Mouse (Mus musculus) layer of hippocampus, adult 2 months (tissue): Measurements from ENCODE around the gene Ccl5. TPM values are rescaled to one million over a fixed set of nuclear protein-coding genes. Genes with fewer than 3 reads are reported as not detected.
"Not testable (repeated sequence)": the region's sequence is repeated elsewhere in the genome, so short reads cannot be mapped to it uniquely, and the experiment has no call there.

Experiments used
- DNase-seq, 2 experiments: peaks; one replicate each; pipeline ENCODE4 v3.0.0; 2022; ENCODE audit warnings: low spot score in 2 of 2
- H3K27ac ChIP-seq: fragments of 200-600 bp; 2 replicates; pipeline ENCODE4 v1.8.1; 2022
- H3K4me3 ChIP-seq: fragments of 200-600 bp; 2 replicates; pipeline ENCODE4 v1.8.1; 2022; ENCODE audit warnings: mild to moderate bottlenecking
- CTCF ChIP-seq: fragments of 200-600 bp; conservative IDR thresholded peaks from 2 replicates; pipeline ENCODE4 v1.8.1; 2022; ENCODE audit warnings: antibody characterized with exemption, mild to moderate bottlenecking, moderate library complexity
- total RNA-seq, 2 experiments: library from RNA; stranded (reverse); gene quantifications; 2 replicates each; pipeline ENCODE4 v1.2.3; 2021

Gene Ccl5
- total RNA-seq, 2 experiments from 2014 or later = not detected

- H3K4me3 ChIP-seq = no peak overlapping the region
- no peak overlapping the region for H3K27ac ChIP-seq
- TF ChIP-seq CTCF = no peak
- no peak for DNase-seq
Observed at GRCm38 (mm10) chr11:83560405-83560804, 30.1 kb upstream of the Ccl5 start.

DNA sequence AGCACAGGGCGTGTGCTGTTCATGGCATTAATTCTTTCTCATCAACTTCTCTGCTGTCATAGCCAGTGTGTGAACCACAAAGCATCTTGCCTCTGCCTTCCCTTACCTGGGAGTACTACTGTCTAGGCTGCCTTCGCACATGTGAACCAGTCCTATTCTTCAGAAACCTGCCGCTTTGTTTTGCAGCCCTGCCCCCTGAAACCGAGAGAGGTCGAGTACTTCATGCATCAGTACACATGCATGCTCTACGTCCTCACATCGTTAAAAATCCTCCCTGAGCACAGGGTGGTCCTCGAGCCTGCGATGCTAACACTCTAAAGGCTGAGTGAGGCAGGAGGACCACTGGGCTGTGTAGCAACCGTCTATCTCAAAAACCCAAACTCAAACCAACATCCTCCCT, 26.8 kb upstream of the Ccl5 start:
- Histone ChIP-seq H3K27ac (no peak overlapping the region; the same call in 1 of the 2 replicates), H3K4me3 (no peak overlapping the region)
- no peak for DNase-seq
- TF ChIP-seq CTCF = no peak

DNA sequence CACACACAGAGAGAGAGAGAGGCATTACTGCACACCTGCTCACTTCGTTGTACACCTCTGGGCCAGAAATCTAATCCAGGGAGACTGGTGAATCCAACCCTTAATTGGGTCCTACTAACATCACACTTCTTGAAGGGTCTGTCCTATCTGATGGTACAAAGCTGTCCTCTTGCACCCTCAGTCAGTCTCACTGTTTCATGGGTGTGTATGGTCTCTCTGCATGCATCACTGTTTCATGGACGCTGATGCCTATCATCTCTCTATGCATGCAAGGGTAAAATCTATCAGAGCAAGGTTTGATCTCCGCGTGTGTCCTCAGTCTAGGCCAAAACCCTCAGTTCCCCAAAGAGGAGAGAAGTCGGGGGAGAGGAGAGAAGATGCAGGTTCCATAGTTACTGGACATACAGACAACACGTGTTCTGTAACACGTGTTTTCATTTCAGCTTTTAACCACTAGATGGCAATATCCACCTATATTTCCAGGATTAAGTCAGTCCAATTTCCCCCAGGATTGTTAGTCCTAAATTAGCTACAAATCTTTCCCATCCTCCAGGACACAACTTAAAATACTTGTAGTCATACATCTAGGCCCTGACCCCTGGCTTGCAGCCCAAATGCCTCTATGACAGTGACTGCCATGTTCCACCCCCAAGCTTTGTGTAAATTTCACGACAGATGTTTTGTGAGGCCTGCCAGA, 25.9 kb upstream of the Ccl5 start:
- TF ChIP-seq CTCF = peak; percentile 91
- Histone ChIP-seq H3K27ac (no peak overlapping the region; the same call in 1 of the 2 replicates), H3K4me3 (no peak overlapping the region)
- DNase-seq = peak; percentile 41 to 58

DNA sequence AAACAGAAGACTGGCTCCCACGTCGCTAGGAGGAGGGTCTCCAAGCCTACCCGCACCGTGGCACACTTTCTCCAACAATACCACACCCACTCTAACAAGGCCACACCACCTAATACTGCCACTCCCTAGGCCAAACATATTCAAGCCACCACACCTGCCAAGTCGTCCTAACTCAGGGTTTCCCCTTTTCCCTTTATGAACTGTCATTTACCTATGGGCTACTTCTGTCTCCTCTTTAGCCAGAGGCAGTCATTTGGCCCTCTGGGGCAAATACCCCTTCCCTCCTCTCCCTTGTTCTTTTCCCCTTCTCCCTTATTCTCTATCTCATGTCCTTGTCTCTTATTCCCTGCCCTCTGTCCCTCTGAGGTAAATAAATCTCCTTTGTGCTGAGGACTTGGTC, 21.4 kb upstream of the Ccl5 start:
- no peak for TF ChIP-seq CTCF
- no peak for DNase-seq
- no peak overlapping the region for H3K4me3 ChIP-seq
- H3K27ac ChIP-seq = no peak overlapping the region

DNA sequence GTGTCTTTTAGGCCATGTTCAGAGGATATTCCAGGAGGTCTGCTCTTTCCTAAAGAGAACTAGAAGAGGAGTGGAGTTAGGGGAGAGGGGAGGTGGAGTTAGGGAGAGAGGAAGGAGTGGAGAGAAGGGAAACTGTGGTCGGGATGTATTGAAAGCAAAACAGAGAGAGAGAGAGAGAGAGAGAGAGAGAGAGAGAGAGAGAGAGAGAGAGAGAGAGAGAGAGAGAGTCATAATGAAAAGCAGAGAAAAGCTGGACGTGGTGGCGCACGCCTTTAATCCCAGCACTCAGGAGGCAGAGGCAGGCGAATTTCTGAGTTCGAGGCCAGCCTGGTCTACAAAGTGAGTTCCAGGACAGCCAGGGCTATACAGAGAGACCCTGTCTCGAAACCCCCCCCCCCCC, 20.7 kb upstream of the Ccl5 start:
- H3K4me3 ChIP-seq, H3K27ac ChIP-seq, DNase-seq: not testable (repeated sequence)

- no peak overlapping the region for H3K4me3 ChIP-seq
- DNase-seq = no peak
- no peak for TF ChIP-seq CTCF
Observed at GRCm38 (mm10) chr11:83550186-83550632, 19.9 kb upstream of the Ccl5 start.

DNA sequence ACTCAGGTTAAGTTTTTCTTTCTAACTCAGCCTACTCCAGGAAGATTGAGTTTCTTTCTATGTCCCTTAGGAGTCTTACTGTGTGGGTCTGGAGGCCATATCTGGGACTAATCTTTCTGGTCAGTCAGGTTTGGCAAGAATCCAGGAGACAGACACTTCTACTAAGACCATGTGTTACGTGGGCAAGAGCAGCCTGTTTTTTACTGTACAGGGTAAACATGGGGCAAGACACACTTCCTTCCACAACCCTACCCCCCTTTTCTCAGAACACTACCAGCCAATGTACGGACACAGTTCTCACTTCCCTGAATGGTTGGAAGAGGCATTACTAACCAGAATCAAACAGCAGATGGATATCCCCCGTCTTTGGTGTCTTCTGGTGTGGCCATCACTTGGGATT, 13.9 kb upstream of the Ccl5 start:
- no peak for DNase-seq
- no peak for TF ChIP-seq CTCF
- no peak overlapping the region for H3K4me3 ChIP-seq
- no peak overlapping the region for H3K27ac ChIP-seq

More at GRCm38 (mm10) chr11:83550186-83550632, 19.9 kb upstream of the Ccl5 start:
- H3K27ac ChIP-seq = no peak overlapping the region

DNA sequence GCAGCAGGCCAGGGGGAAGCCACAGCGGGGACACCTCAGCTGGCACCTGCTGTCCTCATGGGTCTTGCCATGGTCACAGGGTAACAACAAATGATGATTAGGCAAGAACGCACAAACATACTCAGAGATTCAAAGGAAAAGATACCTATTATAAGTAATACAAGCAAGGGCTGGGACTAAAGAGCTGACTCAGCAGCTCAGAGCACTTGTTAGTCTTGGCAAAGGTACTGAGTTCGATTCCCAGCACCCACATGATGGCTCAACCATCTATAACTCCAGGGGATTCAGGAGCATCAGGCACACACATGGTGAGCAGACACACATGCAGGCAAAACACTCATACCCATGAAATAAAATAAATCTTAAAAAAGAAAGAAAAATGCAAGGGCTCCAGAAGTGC, 11.1 kb upstream of the Ccl5 start:
- Histone ChIP-seq H3K4me3 (no peak overlapping the region), H3K27ac (no peak overlapping the region)
- TF ChIP-seq CTCF = no peak
- no peak for DNase-seq

GRCm38 (mm10) chr11:83540931-83541330, 10.6 kb upstream of the Ccl5 start:
- Histone ChIP-seq H3K27ac (no peak overlapping the region), H3K4me3 (no peak overlapping the region)
- no peak for DNase-seq
- TF ChIP-seq CTCF = no peak

DNA sequence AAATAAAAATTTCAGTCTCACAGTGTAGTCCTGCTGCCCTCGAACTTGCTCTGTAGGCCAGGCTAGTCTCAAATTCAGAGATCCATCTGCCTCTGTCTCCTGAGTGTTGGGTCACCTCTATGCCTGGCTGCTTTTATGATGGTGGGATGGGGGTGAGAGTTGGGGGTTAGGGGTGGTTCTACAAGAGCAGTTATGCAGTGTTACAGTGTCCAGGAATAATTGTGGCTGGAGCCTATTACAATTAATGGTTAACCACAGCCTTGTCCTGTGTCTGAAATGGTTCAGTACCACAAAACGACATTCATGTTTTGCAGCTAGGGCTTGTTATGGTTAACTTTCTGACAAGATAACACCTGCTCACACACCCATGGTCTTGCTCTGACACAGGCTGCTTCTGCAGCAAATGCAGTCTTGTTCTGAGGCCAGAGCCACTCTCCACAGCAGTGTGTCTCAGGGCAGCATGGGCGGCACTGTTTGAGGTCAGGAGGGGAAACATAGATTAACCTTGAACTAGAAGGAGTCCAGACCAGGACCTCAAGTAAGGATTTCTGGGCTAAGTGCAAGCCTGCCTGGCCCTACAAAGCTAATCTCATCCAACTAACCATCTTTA, 8.5 kb upstream of the Ccl5 start:
- TF ChIP-seq CTCF = no peak
- no peak for DNase-seq
- Histone ChIP-seq H3K4me3 (no peak overlapping the region), H3K27ac (no peak overlapping the region)

DNA sequence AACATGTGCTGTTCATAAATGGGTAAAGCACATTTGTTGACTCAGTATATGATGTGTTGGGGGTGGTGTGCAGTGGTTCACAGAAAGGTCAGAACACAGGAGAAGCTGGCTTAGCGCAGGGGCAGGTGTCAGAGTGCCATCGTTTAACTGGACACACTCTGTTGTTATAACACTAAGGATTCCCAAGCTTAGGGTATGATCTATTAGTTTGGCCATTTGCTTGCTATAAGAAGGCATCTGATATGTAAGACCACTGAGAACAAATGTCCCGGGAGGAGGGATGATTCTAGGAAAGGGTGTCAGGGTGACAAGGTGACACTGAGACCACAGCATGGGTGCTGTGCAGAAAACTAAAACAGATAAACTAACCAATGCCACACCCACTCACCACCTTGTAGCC, 6.5 kb upstream of the Ccl5 start:
- H3K4me3 ChIP-seq = no peak overlapping the region
- TF ChIP-seq CTCF = no peak
- peak in 1 of 2 experiments; percentile 34 for DNase-seq
- no peak overlapping the region for H3K27ac ChIP-seq

- DNase-seq = peak; percentile 53 to 66
- TF ChIP-seq CTCF = no peak
- Histone ChIP-seq H3K4me3 (no peak overlapping the region), H3K27ac (no peak overlapping the region)
Observed at GRCm38 (mm10) chr11:83534609-83535423, 4.5 kb upstream of the Ccl5 start.

GRCm38 (mm10) chr11:83534143-83534542, 3.8 kb upstream of the Ccl5 start:
- no peak for TF ChIP-seq CTCF
- H3K27ac ChIP-seq = no peak overlapping the region
- no peak overlapping the region for H3K4me3 ChIP-seq
- no peak for DNase-seq
